Mouse (Mus musculus) layer of hippocampus, adult 11-12 months (tissue): Measurements from ENCODE around the gene Rras2.
A peak's percentile ranks its signal among the peaks of the same experiment; 100 is the strongest.

Source experiments
- DNase-seq: peaks from one replicate; pipeline ENCODE4 v3.0.0; 2022; ENCODE audit warnings: low spot score

The Rras2 gene

GRCm38 (mm10) chr7:114071395-114071794 lies 46.2 kb downstream of the Rras2 start:
- no peak for DNase-seq

- no peak for DNase-seq
These were observed 47.1 kb downstream of the Rras2 start for GRCm38 (mm10) chr7:114070458-114070840.

GRCm38 (mm10) chr7:114069726-114070457 lies 47.7 kb downstream of the Rras2 start:
- no peak for DNase-seq

GRCm38 (mm10) chr7:114068956-114069533 lies 48.5 kb downstream of the Rras2 start:
- no peak for DNase-seq

GRCm38 (mm10) chr7:114066529-114067178 lies 50.9 kb downstream of the Rras2 start:
- DNase-seq, result peak; percentile 91

GRCm38 (mm10) chr7:114065407-114066185 lies 52.0 kb downstream of the Rras2 start:
- no peak for DNase-seq

- no peak for DNase-seq
These were observed 53.6 kb downstream of the Rras2 start for GRCm38 (mm10) chr7:114063966-114064365.

GRCm38 (mm10) chr7:114063534-114063933 lies 54.0 kb downstream of the Rras2 start:
- DNase-seq, result no peak

- no peak for DNase-seq
These were observed 55.1 kb downstream of the Rras2 start for GRCm38 (mm10) chr7:114062451-114062850.

GRCm38 (mm10) chr7:114060445-114060844 lies 57.1 kb downstream of the Rras2 start:
- no peak for DNase-seq

GRCm38 (mm10) chr7:114058927-114059441 lies 58.6 kb downstream of the Rras2 start:
- DNase-seq, result no peak

GRCm38 (mm10) chr7:114058166-114058565 lies 59.4 kb downstream of the Rras2 start:
- DNase-seq, result no peak

- no peak for DNase-seq
These were observed 63.9 kb downstream of the Rras2 start for GRCm38 (mm10) chr7:114053720-114054119.

GRCm38 (mm10) chr7:114045814-114046213 lies 71.8 kb downstream of the Rras2 start:
- no peak for DNase-seq

- DNase-seq, result no peak
These were observed 73.5 kb downstream of the Rras2 start for GRCm38 (mm10) chr7:114043929-114044549.

GRCm38 (mm10) chr7:114042973-114043928 lies 74.3 kb downstream of the Rras2 start:
- DNase-seq, result no peak

GRCm38 (mm10) chr7:114041349-114041748 lies 76.2 kb downstream of the Rras2 start:
- no peak for DNase-seq

GRCm38 (mm10) chr7:114037237-114037636 lies 80.3 kb downstream of the Rras2 start:
- peak; percentile 46 for DNase-seq

- DNase-seq, result no peak
These were observed 88.0 kb downstream of the Rras2 start for GRCm38 (mm10) chr7:114029596-114029995.

- no peak for DNase-seq
These were observed 88.8 kb downstream of the Rras2 start for GRCm38 (mm10) chr7:114028828-114029227.

- no peak for DNase-seq
These were observed 90.2 kb downstream of the Rras2 start for GRCm38 (mm10) chr7:114027406-114027805.
